Mouse (Mus musculus) intestine, postnatal 0 days (tissue): Measurements from ENCODE around the gene Siah1b. TPM values are rescaled to one million over a fixed set of nuclear protein-coding genes. Genes with fewer than 3 reads are reported as not detected.

Source experiments
- ATAC-seq: fragments of 200-750 bp; cut with Nextera tagmentation; 2 replicates; pipeline ENCODE4 v1.8.0; 2017; ENCODE audit warnings: mild to moderate bottlenecking, moderate TSS enrichment, moderate library complexity
- H3K27ac ChIP-seq: fragments of 300-500 bp; sonication (generic); 2 replicates; pipeline ENCODE4 v1.5.1; 2014; ENCODE audit warnings: mild to moderate bottlenecking, low read depth, low read length, moderate library complexity
- H3K27me3 ChIP-seq: fragments of 300-500 bp; sonication (generic); replicated peaks from 2 replicates; pipeline ENCODE4 v1.6.1; 2014; ENCODE audit warnings: low read length, mixed read lengths; ENCODE audit not compliant: control insufficient read depth, insufficient read depth
- H3K36me3 ChIP-seq: fragments of 300-500 bp; sonication (generic); 2 replicates; pipeline ENCODE4 v1.6.1; 2014; ENCODE audit warnings: mild to moderate bottlenecking, moderate library complexity; ENCODE audit not compliant: control insufficient read depth, insufficient read depth
- H3K4me1 ChIP-seq: fragments of 300-500 bp; sonication (generic); replicated peaks from 2 replicates; pipeline ENCODE4 v1.6.1; 2014; ENCODE audit warnings: antibody characterized with exemption, low read length, mixed read lengths; ENCODE audit not compliant: control insufficient read depth, insufficient read depth
- H3K4me2 ChIP-seq: fragments of 300-500 bp; sonication (generic); replicated peaks from 2 replicates; pipeline ENCODE4 v1.6.1; 2014; ENCODE audit warnings: low read depth, mild to moderate bottlenecking, moderate library complexity
- H3K4me3 ChIP-seq: fragments of 300-500 bp; sonication (generic); 2 replicates; pipeline ENCODE4 v1.5.1; 2014; ENCODE audit warnings: low read depth, low read length
- H3K9ac ChIP-seq: fragments of 300-500 bp; sonication (generic); 2 replicates; pipeline ENCODE4 v1.6.1; 2014; ENCODE audit warnings: mild to moderate bottlenecking, low read depth, low read length
- H3K9me3 ChIP-seq: fragments of 300-500 bp; sonication (generic); 2 replicates; pipeline ENCODE4 v1.6.1; 2016; ENCODE audit warnings: mixed run types; ENCODE audit not compliant: control insufficient read depth
- CTCF ChIP-seq: sonication (generic); IDR thresholded peaks from 2 replicates; pipeline ENCODE4 v1.5.1; 2016; ENCODE audit warnings: low read depth, mild to moderate bottlenecking, control low read depth, antibody characterized with exemption, moderate library complexity
- WGBS: fragments of 180-500 bp; shearing (Covaris S2); extraction: QIAGEN DNeasy Blood & Tissue Kit; methylation state at CpG from one replicate; pipeline ENCODE4 v1.1.7; 2014; 5-methylcytosine and 5-hydroxymethylcytosine counted together
- polyA plus RNA-seq: library from polyadenylated mRNA; unstranded; fragments of >200 nt; fragmentation: Nextera tagmentation; extraction: Ambion mirVana; gene quantifications from 2 replicates; pipeline ENCODE4 v1.2.1, GENCODE M21; 2015

Gene Siah1b
- polyA plus RNA-seq, 1 experiment from 2014 or later = 7.8 TPM

- Histone ChIP-seq H3K27ac (no peak overlapping the region), H3K36me3 (no peaks in the 10 kb centered on the region), H3K9me3 (no peaks in the 10 kb centered on the region), H3K4me1 (no peaks in the 10 kb centered on the region), H3K9ac (no peak overlapping the region), H3K4me2 (no peak overlapping the region), H3K27me3 (no peaks in the 10 kb centered on the region), H3K4me3 (no peak overlapping the region)
- ATAC-seq = no peak
- TF ChIP-seq CTCF = no peak
- WGBS = 57% methylated on average over 13 of the region's 13 CpGs
Observed at GRCm38 (mm10) chrX:164042069-164042468, 34.2 kb downstream of the Siah1b start.

DNA sequence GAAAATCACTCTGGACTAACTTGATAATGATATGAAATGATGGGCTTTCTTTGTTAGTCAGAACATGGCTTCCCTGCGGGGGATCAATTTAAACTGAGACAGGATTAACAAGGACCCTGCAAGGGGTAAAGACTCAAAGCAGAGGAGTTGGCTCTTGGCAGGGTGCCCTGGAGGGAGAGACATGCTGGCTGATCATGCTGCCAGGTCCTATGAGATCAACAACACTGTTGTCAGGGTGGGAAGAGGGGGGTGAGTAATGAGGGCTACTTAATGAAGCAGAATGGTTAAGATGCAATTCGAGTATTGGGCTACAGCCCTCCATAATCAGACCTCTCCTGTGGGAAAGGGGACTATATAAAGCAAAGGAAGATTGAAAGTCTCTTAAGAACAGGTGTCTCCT is 37.4 kb downstream of the Siah1b start:
- WGBS = 56% methylated on average over 2 of the region's 2 CpGs
- Histone ChIP-seq H3K9me3 (no peaks in the 10 kb centered on the region), H3K27ac (no peak overlapping the region), H3K4me1 (no peaks in the 10 kb centered on the region), H3K9ac (no peak overlapping the region), H3K4me2 (no peak overlapping the region), H3K27me3 (no peaks in the 10 kb centered on the region), H3K36me3 (no peaks in the 10 kb centered on the region), H3K4me3 (no peak overlapping the region)
- ATAC-seq = no peak
- TF ChIP-seq CTCF = no peak

- H3K27ac ChIP-seq = no peak overlapping the region
- ATAC-seq = no peak
- no peaks in the 10 kb centered on the region for H3K27me3 ChIP-seq
- 86% methylated on average over 7 of the region's 7 CpGs for WGBS
- no peaks in the 10 kb centered on the region for H3K4me1 ChIP-seq
- no peak for TF ChIP-seq CTCF
- no peaks in the 10 kb centered on the region for H3K9me3 ChIP-seq
- H3K4me2 ChIP-seq = no peak overlapping the region
- no peak overlapping the region for H3K4me3 ChIP-seq
- no peak overlapping the region for H3K9ac ChIP-seq
- no peaks in the 10 kb centered on the region for H3K36me3 ChIP-seq
Observed at GRCm38 (mm10) chrX:164035931-164036330, 40.4 kb downstream of the Siah1b start.

DNA sequence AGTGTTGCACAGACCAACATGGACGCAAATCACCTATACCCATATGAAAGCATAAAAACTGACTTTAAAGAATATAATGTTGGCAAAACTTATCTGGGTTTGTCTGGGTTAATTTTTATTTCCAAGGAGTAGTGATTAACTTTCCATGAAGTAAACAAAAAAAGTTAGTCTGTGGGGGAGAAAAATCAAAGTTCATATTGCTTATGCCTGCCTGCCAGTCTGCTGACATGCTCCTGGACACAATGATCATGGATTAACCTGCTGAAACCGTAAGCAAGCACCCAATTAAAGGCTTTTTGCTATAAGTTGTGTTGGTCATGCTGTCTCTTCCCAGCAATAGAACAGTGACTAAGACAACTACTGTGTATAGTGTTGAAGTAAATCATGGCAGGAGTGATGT is 40.9 kb downstream of the Siah1b start:
- no peak for ATAC-seq
- H3K4me1 ChIP-seq = no peaks in the 10 kb centered on the region
- no peak overlapping the region for H3K27ac ChIP-seq
- 82% methylated on average over 2 of the region's 2 CpGs for whole genome bisulfite sequencing
- no peak for TF ChIP-seq CTCF
- no peaks in the 10 kb centered on the region for H3K27me3 ChIP-seq
- no peaks in the 10 kb centered on the region for H3K36me3 ChIP-seq
- no peak overlapping the region for H3K4me2 ChIP-seq
- H3K4me3 ChIP-seq = no peak overlapping the region
- H3K9ac ChIP-seq = no peak overlapping the region
- H3K9me3 ChIP-seq = no peaks in the 10 kb centered on the region

GRCm38 (mm10) chrX:164032526-164032925 is 43.8 kb downstream of the Siah1b start:
- H3K4me2 ChIP-seq = no peak overlapping the region

GRCm38 (mm10) chrX:164027607-164028289 is 48.5 kb downstream of the Siah1b start, which contains the start of gene Car5b:
Car5b (minus strand) TSS chrX:164027997.
- peak; percentile 90 for ATAC-seq
- Histone ChIP-seq H3K9me3 (no peaks in the 10 kb centered on the region), H3K4me3 (peak within 1 kb of the TSS; percentile 26), H3K27ac (no peak within 1 kb of the TSS), H3K36me3 (no peaks in the 10 kb centered on the region), H3K27me3 (no peaks in the 10 kb centered on the region), H3K9ac (no peak within 1 kb of the TSS), H3K4me1 (no peaks in the 10 kb centered on the region), H3K4me2 (peak within 1 kb of the TSS; percentile 64)
- 10% methylated on average over 20 of the region's 22 CpGs for WGBS
- no peak for TF ChIP-seq CTCF

More at GRCm38 (mm10) chrX:164032526-164032925, 43.8 kb downstream of the Siah1b start:
- no peaks in the 10 kb centered on the region for H3K27me3 ChIP-seq
- H3K9ac ChIP-seq = no peak overlapping the region
- no peaks in the 10 kb centered on the region for H3K4me1 ChIP-seq
- no peak for ATAC-seq
- H3K27ac ChIP-seq = no peak overlapping the region
- 92% methylated on average over 7 of the region's 7 CpGs for WGBS
- TF ChIP-seq CTCF = no peak
- H3K4me3 ChIP-seq = no peak overlapping the region
- no peaks in the 10 kb centered on the region for H3K9me3 ChIP-seq
- no peaks in the 10 kb centered on the region for H3K36me3 ChIP-seq

Other genes with a start within 250 kb of the Siah1b start
- 10.0 and 10.4 TPM in 2 replicates for gene Ap1s2, start 167.5 kb downstream of the Siah1b start, polyA plus RNA-seq
- 41.9 and 53.5 TPM in 2 replicates for gene Zrsr2, start 117.8 kb downstream of the Siah1b start, polyA plus RNA-seq
- 0.25 and 0.37 TPM in 2 replicates for gene Car5b, start 48.5 kb downstream of the Siah1b start, polyA plus RNA-seq
- 3.4 and 3.8 TPM in 2 replicates for gene Cltrn, start 12.3 kb upstream of the Siah1b start, polyA plus RNA-seq
- 515 and 570 TPM in 2 replicates for gene Ace2, start 62.8 kb upstream of the Siah1b start, polyA plus RNA-seq
- gene Bmx, start 181.7 kb upstream of the Siah1b start, polyA plus RNA-seq = 0.67 and 0.76 TPM in 2 replicates
- 5.7 and 6.1 TPM in 2 replicates for gene Pir, start 192.9 kb upstream of the Siah1b start, polyA plus RNA-seq